Mouse (Mus musculus) limb, embryonic 11.5 days (tissue): ENCODE results near the gene Prss22. TPM values are rescaled to one million over a fixed set of nuclear protein-coding genes. Genes with fewer than 3 reads are reported as not detected.

Source experiments
- ATAC-seq: fragments of 200-750 bp; cut with Nextera tagmentation; 2 replicates; pipeline ENCODE4 v1.8.0; 2017; ENCODE audit warnings: low read depth; ENCODE audit not compliant: insufficient number of reproducible peaks, low FRiP score, low TSS enrichment
- DNase-seq: peaks from one replicate; pipeline ENCODE4 v3.0.0-alpha.2; 2015; ENCODE audit warnings: low spot score
- H3K27ac ChIP-seq: fragments of 300-500 bp; sonication (generic); replicated peaks from 2 replicates; pipeline ENCODE4 v1.5.1; 2014; ENCODE audit warnings: low read depth, mild to moderate bottlenecking, low read length
- H3K27me3 ChIP-seq: fragments of 300-500 bp; sonication (generic); 2 replicates; pipeline ENCODE4 v1.6.1; 2014; ENCODE audit warnings: mild to moderate bottlenecking, low read length, mixed read lengths; ENCODE audit not compliant: control insufficient read depth, insufficient read depth
- H3K36me3 ChIP-seq: fragments of 300-500 bp; sonication (generic); 2 replicates; pipeline ENCODE4 v1.6.1; 2014; ENCODE audit warnings: mild to moderate bottlenecking, low read length, moderate library complexity, mixed read lengths; ENCODE audit not compliant: control insufficient read depth, insufficient read depth
- H3K4me1 ChIP-seq: fragments of 300-500 bp; sonication (generic); 2 replicates; pipeline ENCODE4 v1.6.1; 2014; ENCODE audit warnings: low read length, mixed read lengths; ENCODE audit not compliant: control insufficient read depth, insufficient read depth
- H3K4me2 ChIP-seq: fragments of 300-500 bp; sonication (generic); 2 replicates; pipeline ENCODE4 v1.6.1; 2014; ENCODE audit warnings: low read depth, mild to moderate bottlenecking, moderate library complexity; ENCODE audit not compliant: severe bottlenecking
- H3K4me3 ChIP-seq: fragments of 300-500 bp; sonication (generic); 2 replicates; pipeline ENCODE4 v1.5.1; 2014; ENCODE audit warnings: low read depth, low read length
- H3K9ac ChIP-seq: fragments of 300-500 bp; sonication (generic); 2 replicates; pipeline ENCODE4 v1.6.1; 2014; ENCODE audit warnings: mild to moderate bottlenecking, low read length
- H3K9me3 ChIP-seq: fragments of 300-500 bp; sonication (generic); 2 replicates; pipeline ENCODE4 v1.6.1; 2016; ENCODE audit warnings: low read length; ENCODE audit not compliant: control insufficient read depth
- WGBS: fragments of 180-500 bp; shearing (Covaris S2); extraction: QIAGEN DNeasy Blood & Tissue Kit; methylation state at CpG from one replicate; pipeline ENCODE4 v1.1.7; 2014; 5-methylcytosine and 5-hydroxymethylcytosine counted together
- polyA plus RNA-seq: library from polyadenylated mRNA; unstranded; fragments of >200 nt; fragmentation: Nextera tagmentation; extraction: Ambion mirVana; gene quantifications from 2 replicates; pipeline ENCODE4 v1.2.1, GENCODE M21; 2014

Gene Prss22
- polyA plus RNA-seq, 1 experiment from 2014 or later = 0.99 TPM

DNA sequence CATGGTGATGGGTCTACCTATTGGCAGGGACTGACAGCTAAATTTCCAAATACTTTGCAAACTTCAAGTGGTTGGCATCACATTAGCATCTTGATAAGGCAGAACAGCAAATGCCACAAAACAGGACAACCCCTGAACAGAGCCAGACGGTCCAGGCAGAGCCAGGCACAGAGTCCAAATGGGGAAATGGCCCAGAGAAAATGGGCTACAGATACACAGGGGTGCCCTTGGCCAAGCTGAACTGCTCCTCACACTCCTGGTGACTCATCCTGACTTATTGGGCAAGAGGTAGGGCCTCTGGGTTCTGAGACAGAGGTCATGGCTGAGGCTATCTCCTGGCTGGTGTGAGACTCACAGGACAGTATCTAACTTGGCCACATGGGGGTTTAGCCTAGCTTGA, 9.5 kb upstream of the Prss22 start:
- DNase-seq (no peak), ATAC-seq (no peak)
- Histone ChIP-seq H3K4me3 (no peak overlapping the region), H3K4me2 (no peak overlapping the region), H3K9ac (no peak overlapping the region), H3K9me3 (no peaks in the 10 kb centered on the region; the same call in 1 of the 2 replicates), H3K4me1 (no peaks in the 10 kb centered on the region), H3K27me3 (no peaks in the 10 kb centered on the region), H3K27ac (no peak overlapping the region), H3K36me3 (no peaks in the 10 kb centered on the region)
- WGBS = 65% methylated on average over 1 of the region's 1 CpGs

DNA sequence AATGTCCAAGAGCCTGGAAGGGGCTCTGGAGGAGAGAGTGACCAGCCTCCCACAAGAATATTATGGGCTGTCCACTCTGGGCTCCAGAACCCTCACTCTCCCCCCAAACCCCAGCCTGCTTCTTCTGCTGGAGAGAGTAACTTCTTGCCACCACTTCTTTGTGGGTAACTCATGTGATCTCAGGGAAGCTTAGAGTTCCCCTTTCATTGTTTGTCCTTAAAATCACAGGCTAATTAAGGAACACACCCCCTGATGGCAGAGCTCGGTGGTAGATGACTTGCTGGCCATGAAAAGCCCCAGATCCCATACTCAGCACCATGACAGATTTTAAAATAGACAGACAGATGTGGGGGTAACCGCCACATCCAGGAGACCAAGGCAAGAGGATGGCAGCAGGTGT, 9.0 kb upstream of the Prss22 start:
- no peak overlapping the region for H3K9ac ChIP-seq
- 55% methylated on average over 2 of the region's 2 CpGs for WGBS
- no peak overlapping the region for H3K4me2 ChIP-seq
- ATAC-seq (no peak), DNase-seq (no peak)
- H3K4me3 ChIP-seq = no peak overlapping the region
- H3K27me3 ChIP-seq = no peaks in the 10 kb centered on the region
- no peaks in the 10 kb centered on the region for H3K36me3 ChIP-seq
- no peak overlapping the region for H3K27ac ChIP-seq
- no peaks in the 10 kb centered on the region; the same call in 1 of the 2 replicates for H3K9me3 ChIP-seq
- no peaks in the 10 kb centered on the region for H3K4me1 ChIP-seq

DNA sequence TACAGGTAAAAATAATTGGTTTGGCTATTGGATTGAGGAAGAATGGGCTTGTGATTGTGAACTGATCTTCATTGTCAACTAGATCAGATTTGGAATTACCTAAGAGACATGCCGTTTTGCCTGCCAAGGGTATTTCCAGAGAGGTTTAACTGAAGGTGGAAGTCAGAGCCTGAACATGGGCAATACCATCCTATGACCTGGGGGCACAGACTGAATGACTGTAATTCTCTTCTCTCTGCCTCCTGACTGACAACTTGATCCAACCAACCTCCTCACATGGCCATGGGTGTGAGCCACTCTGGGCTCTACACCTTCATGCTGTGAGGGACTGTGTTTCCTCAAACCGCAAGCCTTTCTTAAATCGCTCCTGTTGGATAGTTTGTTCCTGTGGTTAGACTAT, 7.1 kb upstream of the Prss22 start:
- 94% methylated on average over 3 of the region's 3 CpGs for WGBS
- H3K9me3 ChIP-seq = no peaks in the 10 kb centered on the region; the same call in 1 of the 2 replicates
- ATAC-seq = no peak
- H3K27ac ChIP-seq = no peak overlapping the region
- no peak overlapping the region for H3K4me2 ChIP-seq
- H3K27me3 ChIP-seq = no peaks in the 10 kb centered on the region
- DNase-seq = no peak
- no peak overlapping the region for H3K9ac ChIP-seq
- H3K4me1 ChIP-seq = no peaks in the 10 kb centered on the region
- H3K36me3 ChIP-seq = no peaks in the 10 kb centered on the region
- H3K4me3 ChIP-seq = no peak overlapping the region

DNA sequence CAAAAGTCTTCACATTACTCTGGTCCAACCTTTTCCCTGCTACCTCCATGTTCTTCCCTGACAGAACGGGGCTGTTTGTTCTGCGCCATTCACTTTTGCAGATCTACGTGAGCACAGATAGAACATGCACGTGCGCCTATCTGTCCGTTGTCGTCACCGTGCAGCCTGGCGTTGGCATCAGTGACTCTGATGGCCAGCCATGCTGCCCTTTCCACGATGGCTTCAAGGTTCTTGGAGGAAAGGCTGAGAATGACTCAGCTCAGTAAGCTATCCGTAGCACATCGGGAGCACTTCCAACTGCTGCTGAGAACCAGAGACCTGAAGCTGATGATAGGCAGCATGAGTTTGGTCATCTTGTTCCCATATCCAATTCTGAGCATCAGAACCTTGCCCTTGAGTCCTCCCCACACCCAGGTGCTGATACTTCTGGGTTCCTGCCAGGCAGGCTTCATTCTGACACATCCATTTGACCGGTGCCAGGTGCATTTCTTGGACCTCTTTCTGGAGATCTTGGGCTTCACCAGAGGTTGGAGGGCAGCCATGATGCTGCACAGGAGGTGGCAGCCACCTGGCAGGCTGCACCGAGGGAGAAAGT, 6.3 kb upstream of the Prss22 start:
- Histone ChIP-seq H3K36me3 (no peaks in the 10 kb centered on the region), H3K27ac (no peak overlapping the region), H3K9me3 (no peaks in the 10 kb centered on the region; the same call in 1 of the 2 replicates), H3K4me1 (no peaks in the 10 kb centered on the region), H3K27me3 (no peaks in the 10 kb centered on the region), H3K4me2 (no peak overlapping the region), H3K4me3 (no peak overlapping the region), H3K9ac (no peak overlapping the region)
- WGBS = 90% methylated on average over 14 of the region's 14 CpGs
- ATAC-seq (no peak), DNase-seq (no peak)

DNA sequence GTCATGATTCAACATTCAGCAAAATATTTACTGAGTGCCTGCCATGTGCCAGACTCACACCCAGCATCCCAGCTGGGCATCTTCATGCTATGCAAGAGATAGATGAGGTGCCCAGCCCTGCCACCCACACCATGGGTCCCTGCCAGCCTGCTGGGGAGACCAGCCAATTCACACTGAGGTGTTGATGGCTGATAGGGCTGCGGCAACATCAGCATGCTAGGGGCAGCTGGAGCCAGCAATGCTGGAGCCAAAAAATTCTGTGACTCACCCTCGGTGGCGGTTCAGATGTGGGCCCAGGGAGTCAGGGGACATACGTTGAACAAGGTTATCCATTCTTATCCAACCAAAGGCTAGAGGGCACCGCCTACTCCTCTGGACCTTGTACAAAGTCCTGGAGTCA, 2.5 kb upstream of the Prss22 start:
- ATAC-seq = no peak
- Histone ChIP-seq H3K9me3 (no peaks in the 10 kb centered on the region; the same call in 1 of the 2 replicates), H3K27ac (no peak overlapping the region), H3K27me3 (no peaks in the 10 kb centered on the region), H3K4me2 (no peak overlapping the region), H3K4me3 (no peak overlapping the region), H3K36me3 (no peaks in the 10 kb centered on the region), H3K4me1 (no peaks in the 10 kb centered on the region), H3K9ac (no peak overlapping the region)
- 40% methylated on average over 5 of the region's 5 CpGs for WGBS
- DNase-seq = no peak

DNA sequence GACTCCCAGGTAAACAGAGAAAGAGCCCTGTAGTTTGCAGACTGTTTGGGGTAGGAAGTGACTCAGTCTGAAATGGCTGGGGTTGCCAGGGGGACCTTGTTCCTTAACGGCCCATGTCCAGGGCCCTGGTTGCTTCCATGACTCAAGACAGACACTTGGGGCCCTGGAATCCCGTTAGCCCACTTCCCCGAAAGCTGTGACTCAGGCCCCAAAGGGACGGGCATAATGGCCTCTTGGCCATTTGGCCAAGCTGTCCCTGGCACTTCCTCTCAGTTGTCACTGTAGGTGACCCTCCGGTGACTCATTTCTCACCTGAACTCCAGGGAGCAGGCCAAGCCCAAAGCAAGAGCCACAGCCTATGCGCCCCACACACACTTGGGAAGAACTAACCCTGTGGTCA, 483 bp upstream of the Prss22 start:
- DNase-seq (no peak), ATAC-seq (no peak)
- no peak overlapping the region for H3K4me2 ChIP-seq
- H3K9ac ChIP-seq = no peak overlapping the region
- H3K27me3 ChIP-seq = no peaks in the 10 kb centered on the region; the same call in 1 of the 2 replicates
- no peaks in the 10 kb centered on the region for H3K36me3 ChIP-seq
- H3K4me3 ChIP-seq = no peak overlapping the region
- no peaks in the 10 kb centered on the region for H3K4me1 ChIP-seq
- H3K9me3 ChIP-seq = no peaks in the 10 kb centered on the region
- no peak overlapping the region for H3K27ac ChIP-seq
- WGBS = 37% methylated on average over 6 of the region's 6 CpGs

DNA sequence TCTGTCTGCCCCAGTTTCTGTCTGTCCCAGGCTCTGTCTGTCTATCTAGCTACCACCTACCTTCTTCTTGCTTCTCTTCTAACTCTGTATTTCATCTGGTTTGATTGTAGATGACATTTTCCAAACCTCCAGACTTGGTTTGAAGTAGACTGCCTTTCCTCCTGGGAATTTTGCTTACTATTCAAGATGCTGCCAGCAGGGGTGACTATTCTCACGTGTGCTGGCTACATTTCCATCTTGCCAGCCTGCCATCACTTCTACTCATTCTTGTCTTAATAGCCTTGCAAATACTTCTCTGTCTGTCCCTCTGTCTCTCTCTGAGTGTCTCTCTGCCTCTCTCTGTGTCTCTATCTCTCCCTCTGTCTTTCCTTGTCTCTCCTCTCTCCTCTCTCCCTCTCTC, 2.5 kb downstream of the Prss22 start:
- no peak overlapping the region for H3K4me3 ChIP-seq
- no peaks in the 10 kb centered on the region; the same call in 1 of the 2 replicates for H3K27me3 ChIP-seq
- H3K9ac ChIP-seq = no peak overlapping the region
- peaks cover 5% of the 10 kb centered on the region; the same call in 1 of the 2 replicates for H3K4me1 ChIP-seq
- no peak overlapping the region for H3K4me2 ChIP-seq
- ATAC-seq = no peak
- no peak overlapping the region for H3K27ac ChIP-seq
- no peaks in the 10 kb centered on the region for H3K36me3 ChIP-seq
- no peaks in the 10 kb centered on the region for H3K9me3 ChIP-seq
- 38% methylated on average over 1 of the region's 1 CpGs for WGBS
- no peak for DNase-seq

DNA sequence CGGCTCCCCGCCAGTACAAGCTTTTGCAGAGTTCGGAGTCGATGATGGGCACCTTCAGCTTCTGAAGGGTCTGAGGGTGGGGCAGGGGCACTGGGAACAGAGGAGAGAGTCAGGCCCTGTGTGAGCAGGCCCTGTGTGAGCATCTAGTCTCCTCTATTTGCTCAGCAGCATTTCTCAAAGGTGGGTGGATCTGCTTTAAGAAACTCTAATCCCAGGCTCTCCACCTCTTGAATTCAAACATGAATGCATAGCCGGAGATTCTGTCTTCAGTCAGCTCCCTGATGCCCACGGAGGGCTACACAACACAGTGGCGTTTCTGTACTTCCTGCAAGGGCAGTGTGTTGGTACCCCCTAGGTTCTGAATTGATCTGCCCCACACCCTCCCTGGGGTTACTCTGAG, 3.2 kb downstream of the Prss22 start:
- H3K9me3 ChIP-seq = no peaks in the 10 kb centered on the region
- no peaks in the 10 kb centered on the region for H3K36me3 ChIP-seq
- WGBS = 79% methylated on average over 7 of the region's 7 CpGs
- H3K27me3 ChIP-seq = no peaks in the 10 kb centered on the region; the same call in 1 of the 2 replicates
- no peak for DNase-seq
- H3K27ac ChIP-seq = no peak overlapping the region
- no peak for ATAC-seq
- peaks cover 5% of the 10 kb centered on the region; the same call in 1 of the 2 replicates for H3K4me1 ChIP-seq
- no peak overlapping the region for H3K4me3 ChIP-seq
- H3K4me2 ChIP-seq = no peak overlapping the region
- no peak overlapping the region for H3K9ac ChIP-seq
